Mouse (Mus musculus) embryonic facial prominence, embryonic 15.5 days (tissue): ENCODE measurements at regions not wholly inside any gene's neighbourhood (a gene's known extent, or its start where the extent isn't known, plus 50 kb on each side); places are given as distances from the start of the nearest gene placed in this dataset.

Experiments used
- ATAC-seq: fragments of 200-750 bp; cut with Nextera tagmentation; 2 replicates; pipeline ENCODE4 v1.8.0; 2017; ENCODE audit warnings: low read depth, moderate TSS enrichment; ENCODE audit not compliant: insufficient number of reproducible peaks, low FRiP score, low TSS enrichment
- H3K27ac ChIP-seq: fragments of 300-500 bp; sonication (generic); replicated peaks from 2 replicates; pipeline ENCODE4 v1.5.1; 2015; ENCODE audit warnings: mild to moderate bottlenecking, inconsistent platforms
- H3K27me3 ChIP-seq: fragments of 300-500 bp; sonication (generic); 2 replicates; pipeline ENCODE4 v1.6.1; 2015; ENCODE audit warnings: inconsistent platforms
- H3K36me3 ChIP-seq: fragments of 300-500 bp; sonication (generic); 2 replicates; pipeline ENCODE4 v1.6.1; 2015; ENCODE audit warnings: mild to moderate bottlenecking, inconsistent platforms
- H3K4me1 ChIP-seq: fragments of 300-500 bp; sonication (generic); 2 replicates; pipeline ENCODE4 v1.6.1; 2015; ENCODE audit warnings: inconsistent platforms
- H3K4me2 ChIP-seq: fragments of 300-500 bp; sonication (generic); replicated peaks from 2 replicates; pipeline ENCODE4 v1.6.1; 2015; ENCODE audit warnings: mild to moderate bottlenecking, inconsistent platforms
- H3K4me3 ChIP-seq: fragments of 300-500 bp; sonication (generic); replicated peaks from 2 replicates; pipeline ENCODE4 v1.5.1; 2015; ENCODE audit warnings: mild to moderate bottlenecking, inconsistent platforms
- H3K9ac ChIP-seq: fragments of 300-500 bp; sonication (generic); 2 replicates; pipeline ENCODE4 v1.6.1; 2015; ENCODE audit warnings: inconsistent platforms
- H3K9me3 ChIP-seq: fragments of 300-500 bp; sonication (generic); replicated peaks from 2 replicates; pipeline ENCODE4 v1.6.1; 2016; ENCODE audit warnings: inconsistent platforms
- WGBS: fragments of 180-500 bp; shearing (Covaris S2); methylation state at CpG from one replicate; pipeline ENCODE4 v1.1.7; 2015; 5-methylcytosine and 5-hydroxymethylcytosine counted together

GRCm38 (mm10) chr12:28060281-28060680 lies 491.9 kb downstream of the Dcdc2c start:
- Histone ChIP-seq H3K27me3 (no peaks in the 10 kb centered on the region), H3K9me3 (no peaks in the 10 kb centered on the region), H3K4me2 (no peak overlapping the region), H3K9ac (no peak overlapping the region), H3K27ac (no peak overlapping the region), H3K36me3 (no peaks in the 10 kb centered on the region), H3K4me3 (no peak overlapping the region), H3K4me1 (no peaks in the 10 kb centered on the region)
- no peak for ATAC-seq
- WGBS: 38% methylated on average over 6 of the region's 6 CpGs

- Histone ChIP-seq H3K9ac (no peak overlapping the region), H3K36me3 (no peaks in the 10 kb centered on the region), H3K9me3 (no peaks in the 10 kb centered on the region), H3K27ac (no peak overlapping the region), H3K4me3 (no peak overlapping the region), H3K27me3 (no peaks in the 10 kb centered on the region), H3K4me1 (no peaks in the 10 kb centered on the region), H3K4me2 (no peak overlapping the region)
- peak; percentile 69 for ATAC-seq
- whole genome bisulfite sequencing: 44% methylated on average over 4 of the region's 4 CpGs
Observed at GRCm38 (mm10) chr12:28055518-28056280, 496.5 kb downstream of the Dcdc2c start.

GRCm38 (mm10) chr12:28054444-28054843 lies 497.8 kb downstream of the Dcdc2c start:
- ATAC-seq: no peak
- Histone ChIP-seq H3K9ac (no peak overlapping the region), H3K36me3 (no peaks in the 10 kb centered on the region), H3K9me3 (no peaks in the 10 kb centered on the region), H3K4me3 (no peak overlapping the region), H3K27me3 (no peaks in the 10 kb centered on the region), H3K4me2 (no peak overlapping the region), H3K4me1 (no peaks in the 10 kb centered on the region), H3K27ac (no peak overlapping the region)
- WGBS: 93% methylated on average over 11 of the region's 11 CpGs

GRCm38 (mm10) chr12:28047989-28048388 lies 504.2 kb downstream of the Dcdc2c start:
- Histone ChIP-seq H3K4me2 (no peak overlapping the region), H3K9me3 (no peaks in the 10 kb centered on the region), H3K27ac (no peak overlapping the region), H3K9ac (no peak overlapping the region), H3K27me3 (no peaks in the 10 kb centered on the region), H3K4me3 (no peak overlapping the region), H3K4me1 (no peaks in the 10 kb centered on the region), H3K36me3 (no peaks in the 10 kb centered on the region)
- WGBS: 29% methylated on average over 4 of the region's 4 CpGs
- ATAC-seq: no peak; the same call in 1 of the 2 replicates

GRCm38 (mm10) chr12:28038161-28038911 lies 513.9 kb downstream of the Dcdc2c start:
- no peak for ATAC-seq
- WGBS: 71% methylated on average over 7 of the region's 7 CpGs
- no peaks in the 10 kb centered on the region for H3K9me3 ChIP-seq
- no peaks in the 10 kb centered on the region for H3K27me3 ChIP-seq
- no peak overlapping the region for H3K9ac ChIP-seq
- no peak overlapping the region for H3K4me2 ChIP-seq
- no peak overlapping the region for H3K27ac ChIP-seq
- H3K4me3 ChIP-seq: no peak overlapping the region
- H3K4me1 ChIP-seq: no peaks in the 10 kb centered on the region
- no peaks in the 10 kb centered on the region for H3K36me3 ChIP-seq

- 68% methylated on average over 2 of the region's 2 CpGs for WGBS
- Histone ChIP-seq H3K36me3 (no peaks in the 10 kb centered on the region), H3K27ac (no peak overlapping the region), H3K9ac (no peak overlapping the region), H3K9me3 (no peaks in the 10 kb centered on the region), H3K4me2 (no peak overlapping the region), H3K4me1 (no peaks in the 10 kb centered on the region), H3K4me3 (no peak overlapping the region), H3K27me3 (no peaks in the 10 kb centered on the region)
- ATAC-seq: no peak
Observed at GRCm38 (mm10) chr12:27999170-27999569, 553.0 kb downstream of the Dcdc2c start.

- Histone ChIP-seq H3K9me3 (no peaks in the 10 kb centered on the region), H3K4me1 (no peaks in the 10 kb centered on the region), H3K27me3 (no peaks in the 10 kb centered on the region), H3K36me3 (no peaks in the 10 kb centered on the region), H3K4me2 (no peak overlapping the region), H3K9ac (no peak overlapping the region), H3K4me3 (no peak overlapping the region), H3K27ac (no peak overlapping the region)
- ATAC-seq: no peak
- WGBS: 72% methylated on average over 3 of the region's 3 CpGs
Observed at GRCm38 (mm10) chr12:27992152-27992551, 560.0 kb downstream of the Dcdc2c start.

- Histone ChIP-seq H3K27ac (no peak overlapping the region), H3K4me2 (no peak overlapping the region), H3K9me3 (no peaks in the 10 kb centered on the region), H3K9ac (no peak overlapping the region), H3K4me1 (no peaks in the 10 kb centered on the region), H3K4me3 (no peak overlapping the region), H3K36me3 (no peaks in the 10 kb centered on the region), H3K27me3 (no peaks in the 10 kb centered on the region)
- WGBS: 67% methylated on average over 3 of the region's 3 CpGs
- ATAC-seq: no peak
Observed at GRCm38 (mm10) chr12:27984261-27984841, 567.8 kb downstream of the Dcdc2c start.

GRCm38 (mm10) chr12:27978257-27978931 lies 573.8 kb downstream of the Dcdc2c start:
- Histone ChIP-seq H3K4me2 (no peak overlapping the region), H3K4me3 (no peak overlapping the region), H3K27me3 (no peaks in the 10 kb centered on the region), H3K4me1 (peaks cover 12% of the 10 kb centered on the region; the same call in 1 of the 2 replicates), H3K9ac (no peak overlapping the region), H3K9me3 (no peaks in the 10 kb centered on the region), H3K27ac (no peak overlapping the region), H3K36me3 (no peaks in the 10 kb centered on the region)
- whole genome bisulfite sequencing: 44% methylated on average over 8 of the region's 8 CpGs
- ATAC-seq: no peak

GRCm38 (mm10) chr12:27977548-27978256 lies 574.5 kb downstream of the Dcdc2c start:
- H3K27me3 ChIP-seq: no peaks in the 10 kb centered on the region
- H3K4me3 ChIP-seq: no peak overlapping the region
- H3K36me3 ChIP-seq: no peaks in the 10 kb centered on the region
- WGBS: 58% methylated on average over 9 of the region's 9 CpGs
- peaks cover 12% of the 10 kb centered on the region; the same call in 1 of the 2 replicates for H3K4me1 ChIP-seq
- H3K9ac ChIP-seq: no peak overlapping the region
- no peak overlapping the region for H3K4me2 ChIP-seq
- ATAC-seq: no peak
- H3K9me3 ChIP-seq: no peaks in the 10 kb centered on the region
- H3K27ac ChIP-seq: no peak overlapping the region
